18 mouse cellular contexts compared by ENCODE assay signal in genomic region chr2:75684526-75684925, GRCm38 (mm10). TPM values are rescaled to one million over a fixed set of nuclear protein-coding genes. Genes with fewer than 3 reads are reported as not detected.
DNase-seq lines count a peak whose midpoint lies in the region; ATAC-seq and TF ChIP-seq lines count a peak whose summit lies in the region.
"Had no signal": no experiment of that assay in that cellular context is flagged by ENCODE, and none has a peak within 500 bp of the region (broad histone marks: within the 10 kb centered on the region; RNA-seq: fewer than 3 reads in every experiment).

No protein-coding gene starts in this region.

- no peak for TF ChIP-seq POLR2A in embryonic fibroblast, embryonic 13.5 days (IDR thresholded peaks at IDR 0.05; ENCODE audit: low read depth, low read length)

- no peaks in the 10 kb centered on the region for H3K9me3 ChIP-seq in kidney, embryonic 15.5 days (replicated peaks)
- H3K9me3 ChIP-seq: heart, embryonic 12.5 days; limb, embryonic 13.5 days; midbrain, embryonic 15.5 days had no signal

- no peak overlapping the region for H3K9ac ChIP-seq in kidney, embryonic 15.5 days
- H3K9ac ChIP-seq: heart, embryonic 12.5 days; limb, embryonic 13.5 days; liver, embryonic 14.5 days; midbrain, embryonic 15.5 days had no signal

- peaks cover 78% of the 10 kb centered on the region for H3K4me1 ChIP-seq in kidney, embryonic 15.5 days
- peaks cover 25% of the 10 kb centered on the region for H3K4me1 ChIP-seq in embryonic fibroblast, embryonic 13.5 days (ENCODE audit: control insufficient read depth, insufficient read depth, low read length)
- H3K4me1 ChIP-seq: midbrain, embryonic 15.5 days had no signal

- ATAC-seq in kidney, embryonic 15.5 days (replicated peaks; ENCODE audit: low FRiP score) = no peak
- ATAC-seq: forebrain, embryonic 14.5 days; hindbrain, embryonic 16.5 days; midbrain, embryonic 15.5 days had no signal

- H3K36me3 ChIP-seq in kidney, embryonic 15.5 days = no peaks in the 10 kb centered on the region
- H3K36me3 ChIP-seq: heart, embryonic 12.5 days; limb, embryonic 13.5 days; midbrain, embryonic 15.5 days had no signal

- no peaks in the 10 kb centered on the region for H3K27me3 ChIP-seq in kidney, embryonic 15.5 days
- H3K27me3 ChIP-seq: CH12.LX; heart, embryonic 12.5 days; limb, embryonic 13.5 days; midbrain, embryonic 15.5 days had no signal

- WGBS in kidney, embryonic 15.5 days = 81% methylated on average over 3 of the region's 3 CpGs

- H3K27ac ChIP-seq in kidney, embryonic 15.5 days = no peak overlapping the region
- H3K27ac ChIP-seq in embryonic fibroblast, embryonic 13.5 days (ENCODE audit: insufficient read depth, low read length) = peak overlapping the region; percentile 77
- H3K27ac ChIP-seq: limb, embryonic 13.5 days; liver, embryonic 14.5 days; midbrain, embryonic 15.5 days had no signal

- H3K4me3 ChIP-seq in kidney, embryonic 15.5 days (replicated peaks) = no peak overlapping the region
- no peak overlapping the region for H3K4me3 ChIP-seq in embryonic fibroblast, embryonic 13.5 days (ENCODE audit: insufficient read depth, low read length)
- H3K4me3 ChIP-seq: heart, embryonic 12.5 days; limb, embryonic 13.5 days; midbrain, embryonic 15.5 days had no signal

- DNase-seq in heart, adult 11 months = peak; percentile 51
- DNase-seq in heart, adult 18-20 months = no peak
- DNase-seq in kidney, postnatal 36 days = peak; percentile 50 to 56
- peak; percentile 68 for DNase-seq in A20 (ENCODE audit: low read depth, low spot score)
- no peak for DNase-seq in urinary bladder, postnatal 10 days (ENCODE audit: low spot score)
- DNase-seq: cerebellum, adult 9-11 months; gastrocnemius, postnatal 36 days; kidney, postnatal 14 days; right cerebral cortex, postnatal 25 days had no signal

- H3K4me2 ChIP-seq in kidney, embryonic 15.5 days = no peak overlapping the region
- H3K4me2 ChIP-seq: heart, embryonic 12.5 days; limb, embryonic 13.5 days; midbrain, embryonic 15.5 days had no signal

- TF ChIP-seq CTCF in embryonic fibroblast, embryonic 13.5 days (IDR thresholded peaks at IDR 0.05; ENCODE audit: borderline replicate concordance, insufficient read depth, low read length) = no peak

RNA-seq across cellular contexts. Expression of gene Nfe2l2, which starts 19.9 kb away (rescaled TPM):
- 10 to 100 TPM; 58.8 to 61.7 TPM for total RNA-seq in heart, adult 18-20 months (2021)
- 70.2 and 71.2 TPM in 2 replicates for polyA plus RNA-seq in kidney, embryonic 15.5 days (2015; fragmentation: Nextera tagmentation; extraction: Ambion mirVana)
- 130 and 137 TPM in 2 replicates for polyA plus RNA-seq in embryonic fibroblast, embryonic 13.5 days (2011; ENCODE audit: insufficient read length, low read depth, missing spikeins)

RNA-seq across cellular contexts. Expression of gene Hnrnpa3, which starts 25.5 kb away (rescaled TPM):
- 100 to 1,000 TPM; 157 to 174 TPM for total RNA-seq in heart, adult 18-20 months (2021)
- polyA plus RNA-seq in kidney, embryonic 15.5 days (2015; fragmentation: Nextera tagmentation; extraction: Ambion mirVana) = 381 and 397 TPM in 2 replicates
- 192 and 279 TPM in 2 replicates for polyA plus RNA-seq in embryonic fibroblast, embryonic 13.5 days (2011; ENCODE audit: insufficient read length, low read depth, missing spikeins)

Comparison
In these comparisons a context has a peak if more than half of its experiments do, and no peak if none do; other contexts are left out.
1. DNase-seq: peak in heart, adult 11 months (single experiment), kidney, postnatal 36 days (2 of 2) and A20 (single experiment); none in heart, adult 18-20 months (0 of 2) and urinary bladder, postnatal 10 days (single experiment).